ENCODE assay signal across 15 mouse cellular contexts in the genomic region with DNA sequence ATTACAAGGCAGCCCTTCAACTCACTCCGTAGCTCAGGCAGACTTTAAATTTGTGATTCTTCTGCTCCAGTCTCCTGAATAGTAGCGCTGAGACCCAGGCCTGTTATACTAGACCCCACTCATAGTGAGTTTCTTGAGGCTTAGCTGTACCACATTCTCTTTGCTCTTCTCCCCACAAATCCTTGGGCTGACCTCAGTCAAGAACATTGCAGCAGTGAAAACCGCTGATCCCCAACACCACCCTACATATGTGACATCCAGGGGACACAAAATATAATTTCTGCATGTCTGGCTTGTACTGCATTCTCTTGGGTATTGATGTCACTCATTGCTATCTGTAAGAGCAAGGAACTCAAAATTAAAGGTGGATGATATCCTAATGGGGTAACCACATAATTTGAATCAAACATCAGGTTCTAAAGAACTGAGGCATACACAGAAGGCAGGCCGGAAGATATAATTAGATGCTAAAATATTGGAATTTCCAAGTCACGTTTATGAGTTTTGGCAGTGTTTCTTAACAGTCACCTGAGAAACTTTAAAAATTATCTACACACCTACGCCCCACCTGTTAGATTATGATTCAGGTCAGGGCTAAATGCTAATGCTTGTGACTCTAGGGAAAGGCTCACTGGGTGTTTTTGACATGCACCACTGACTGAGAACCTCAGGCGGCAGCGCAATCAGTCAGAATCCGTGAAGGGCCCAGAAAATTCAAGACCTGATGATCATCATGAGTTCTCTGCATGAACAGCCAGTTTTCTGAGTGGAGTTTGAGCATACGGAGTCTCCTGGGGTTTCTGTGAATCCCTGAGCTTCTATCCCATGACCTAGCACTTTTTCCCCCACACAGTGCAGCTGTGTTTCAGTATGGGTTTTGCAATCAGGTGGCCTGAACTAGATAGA. TPM values are rescaled to one million over a fixed set of nuclear protein-coding genes. Genes with fewer than 3 reads are reported as not detected.
A peak's percentile ranks its signal among the peaks of the same experiment; 100 is the strongest.
DNase-seq lines count a peak whose midpoint lies in the region; ATAC-seq and TF ChIP-seq lines count a peak whose summit lies in the region.
"Had no signal": no experiment of that assay in that cellular context is flagged by ENCODE, and none has a peak within 500 bp of the region (broad histone marks: within the 10 kb centered on the region; RNA-seq: fewer than 3 reads in every experiment).

No protein-coding gene starts in this region.

- intact Hi-C loops in left cerebral cortex, postnatal 4 days (cut with DNase I): no loop called here

- no peak for TF ChIP-seq CTCF in bone marrow, adult 2 months (IDR thresholded peaks at IDR 0.05; ENCODE audit: control insufficient read depth, insufficient read depth, low read length)

- DNase-seq in limb, embryonic 10.5 days (ENCODE audit: low spot score): no peak
- no peak for DNase-seq in yolk sac, embryonic 10.5 days (ENCODE audit: low spot score)
- DNase-seq in lung, postnatal 10 days: no peak
- no peak for DNase-seq in left cerebral cortex, postnatal 4 days
- DNase-seq: adrenal gland, postnatal 10 days; cerebellum, postnatal 14 days had no signal

- H3K9me3 ChIP-seq in limb, embryonic 13.5 days: no peaks in the 10 kb centered on the region
- no peaks in the 10 kb centered on the region for H3K9me3 ChIP-seq in limb, embryonic 10.5 days (replicated peaks)
- no peaks in the 10 kb centered on the region for H3K9me3 ChIP-seq in kidney, embryonic 16.5 days (ENCODE audit: low read length)
- H3K9me3 ChIP-seq: hindbrain, embryonic 10.5 days; limb, embryonic 12.5 days; midbrain, embryonic 12.5 days had no signal

- H3K36me3 ChIP-seq in limb, embryonic 13.5 days: no peaks in the 10 kb centered on the region
- H3K36me3 ChIP-seq in limb, embryonic 10.5 days: no peaks in the 10 kb centered on the region
- H3K36me3 ChIP-seq in kidney, embryonic 16.5 days (ENCODE audit: insufficient read depth, low read length): no peaks in the 10 kb centered on the region
- peaks cover 28% of the 10 kb centered on the region for H3K36me3 ChIP-seq in myocyte (ENCODE audit: control insufficient read depth, insufficient read depth)
- H3K36me3 ChIP-seq: hindbrain, embryonic 10.5 days; limb, embryonic 12.5 days; midbrain, embryonic 12.5 days had no signal

- no peak overlapping the region for H3ac ChIP-seq in myocyte (ENCODE audit: control insufficient read depth, insufficient read length)

- peak overlapping the region; percentile 28; the same call in 1 of the 2 replicates for H3K27ac ChIP-seq in limb, embryonic 13.5 days
- no peak overlapping the region for H3K27ac ChIP-seq in limb, embryonic 10.5 days
- peak overlapping the region; percentile 90 for H3K27ac ChIP-seq in bone marrow, adult 2 months (ENCODE audit: control insufficient read depth, insufficient read depth, low read depth, low read length, poor library complexity)
- H3K27ac ChIP-seq in kidney, embryonic 16.5 days (ENCODE audit: low read length): peak overlapping the region; percentile 78
- H3K27ac ChIP-seq: limb, embryonic 12.5 days; midbrain, embryonic 12.5 days had no signal

- TF ChIP-seq POLR2A in bone marrow, adult 2 months (IDR thresholded peaks at IDR 0.05; ENCODE audit: borderline replicate concordance, control insufficient read depth, low read depth, low read length): no peak
- no peak for TF ChIP-seq POLR2A in myocyte (IDR thresholded peaks at IDR 0.05; ENCODE audit: insufficient read length, low read depth)

- no peak overlapping the region for H3K9ac ChIP-seq in limb, embryonic 13.5 days
- 0 out of 2 replicates have a peak overlapping the region, but pooled peaks have one; percentile 3 for H3K9ac ChIP-seq in kidney, embryonic 16.5 days (replicated peaks; ENCODE audit: low read length)
- H3K9ac ChIP-seq: limb, embryonic 12.5 days; midbrain, embryonic 12.5 days had no signal

- H3K79me2 ChIP-seq in myocyte (ENCODE audit: control insufficient read depth, insufficient read depth): peaks cover 3% of the 10 kb centered on the region

- ATAC-seq in limb, embryonic 13.5 days (ENCODE audit: low FRiP score, low read depth): no peak
- no peak for ATAC-seq in kidney, embryonic 16.5 days (ENCODE audit: low FRiP score, low TSS enrichment)

- H3K4me3 ChIP-seq in limb, embryonic 13.5 days: no peak overlapping the region
- H3K4me3 ChIP-seq in limb, embryonic 10.5 days: no peak overlapping the region
- H3K4me3 ChIP-seq in bone marrow, adult 2 months (replicated peaks; ENCODE audit: control insufficient read depth, low read depth, low read length): no peak overlapping the region
- H3K4me3 ChIP-seq in kidney, embryonic 16.5 days (ENCODE audit: low read length): no peak overlapping the region
- no peak overlapping the region for H3K4me3 ChIP-seq in myocyte
- H3K4me3 ChIP-seq: erythroblast, embryonic 14.5 days; hindbrain, embryonic 10.5 days; limb, embryonic 12.5 days; midbrain, embryonic 12.5 days had no signal

- H3K4me2 ChIP-seq in limb, embryonic 13.5 days (replicated peaks): no peak overlapping the region
- H3K4me2 ChIP-seq in kidney, embryonic 16.5 days (replicated peaks; ENCODE audit: low read depth, low read length): no peak overlapping the region
- no peak overlapping the region for H3K4me2 ChIP-seq in myocyte (ENCODE audit: low read depth)
- H3K4me2 ChIP-seq: limb, embryonic 12.5 days; midbrain, embryonic 12.5 days had no signal

- 87% methylated on average over 10 of the region's 10 CpGs for WGBS in limb, embryonic 13.5 days
- WGBS in limb, embryonic 10.5 days: 92% methylated on average over 10 of the region's 10 CpGs
- WGBS in bone marrow, adult 2 months: 64% methylated on average over 10 of the region's 10 CpGs
- 71% methylated on average over 10 of the region's 10 CpGs for WGBS in kidney, embryonic 16.5 days

- no peaks in the 10 kb centered on the region for H3K27me3 ChIP-seq in limb, embryonic 13.5 days
- H3K27me3 ChIP-seq in limb, embryonic 10.5 days (ENCODE audit: low read depth, poor library complexity, severe bottlenecking): no peaks in the 10 kb centered on the region
- no peaks in the 10 kb centered on the region for H3K27me3 ChIP-seq in kidney, embryonic 16.5 days (ENCODE audit: insufficient read depth, low read length)
- no peaks in the 10 kb centered on the region for H3K27me3 ChIP-seq in myocyte (ENCODE audit: control insufficient read depth, insufficient read depth, insufficient read length)
- H3K27me3 ChIP-seq: limb, embryonic 12.5 days; midbrain, embryonic 12.5 days had no signal

- peaks cover 17% of the 10 kb centered on the region for H3K4me1 ChIP-seq in limb, embryonic 13.5 days
- peaks cover 9% of the 10 kb centered on the region; the same call in 1 of the 2 replicates for H3K4me1 ChIP-seq in limb, embryonic 10.5 days
- peaks cover 6% of the 10 kb centered on the region for H3K4me1 ChIP-seq in bone marrow, adult 2 months (ENCODE audit: control insufficient read depth, insufficient read depth, low read length)
- peaks cover 12% of the 10 kb centered on the region for H3K4me1 ChIP-seq in kidney, embryonic 16.5 days (ENCODE audit: insufficient read depth, low read length)
- H3K4me1 ChIP-seq: midbrain, embryonic 12.5 days had no signal

TF ChIP-seq in myocyte, 11 proteins besides CTCF, POLR2A, EP300 and RAD21:
- TF ChIP-seq CEBPB (IDR thresholded peaks at IDR 0.05; ENCODE audit: insufficient read depth, poor library complexity, severe bottlenecking): 0 out of 2 replicates have a peak, but pooled peaks have one; percentile 57
- no peak for TF ChIP-seq MYOG (IDR thresholded peaks at IDR 0.05; ENCODE audit: control insufficient read depth in 1 of 3, insufficient read depth in 1 of 3, insufficient read length in 2 of 3, low read depth in 2 of 3)

RNA-seq across cellular contexts. Expression of gene Plau, which starts 8.5 kb away (rescaled TPM):
- 2.9 and 3.0 TPM in 2 replicates for polyA plus RNA-seq in limb, embryonic 13.5 days (2015; fragmentation: Nextera tagmentation; extraction: Ambion mirVana)
- polyA plus RNA-seq in limb, embryonic 10.5 days (2016; fragmentation: Nextera tagmentation; extraction: Ambion mirVana): 0.54 and 0.55 TPM in 2 replicates
- polyA plus RNA-seq in bone marrow, adult 2 months (2011; ENCODE audit: insufficient read depth, insufficient read length, low replicate concordance, missing spikeins): 1.8 and 6.9 TPM in 2 replicates
- 21.7 and 21.8 TPM in 2 replicates for polyA plus RNA-seq in kidney, embryonic 16.5 days (2015; fragmentation: Nextera tagmentation; extraction: Ambion mirVana)
- polyA plus RNA-seq in myocyte (2012; fragmentation: generic; extraction: Trizol): 40.1 TPM
- total RNA-seq in left cerebral cortex, postnatal 4 days (2021): 1 to 10 TPM; 2.6 to 3.4 TPM
- total RNA-seq: MEL had no signal
- polyA plus RNA-seq: erythroblast, embryonic 14.5 days had no signal

RNA-seq across cellular contexts. Expression of gene Camk2g, which starts 51.0 kb away (rescaled TPM):
- 63.5 and 74.6 TPM in 2 replicates for polyA plus RNA-seq in limb, embryonic 13.5 days (2015; fragmentation: Nextera tagmentation; extraction: Ambion mirVana)
- 43.3 and 57.6 TPM in 2 replicates for polyA plus RNA-seq in limb, embryonic 10.5 days (2016; fragmentation: Nextera tagmentation; extraction: Ambion mirVana)
- polyA plus RNA-seq in bone marrow, adult 2 months (2011; ENCODE audit: insufficient read depth, insufficient read length, low replicate concordance, missing spikeins): 4.8 and 13.8 TPM in 2 replicates
- 41.7 and 46.0 TPM in 2 replicates for polyA plus RNA-seq in kidney, embryonic 16.5 days (2015; fragmentation: Nextera tagmentation; extraction: Ambion mirVana)
- 57.2 TPM for polyA plus RNA-seq in myocyte (2012; fragmentation: generic; extraction: Trizol)
- total RNA-seq in left cerebral cortex, postnatal 4 days (2021): 100 to 1,000 TPM; 184 to 193 TPM
